Mouse (Mus musculus): ENCODE measurements around the gene Cby1. TPM values are rescaled to one million over a fixed set of nuclear protein-coding genes. Genes with fewer than 3 reads are reported as not detected.
"Not testable (repeated sequence)": the region's sequence is repeated elsewhere in the genome, so short reads cannot be mapped to it uniquely, and the experiment has no call there.

Cby1 gene
- 10 to 100 TPM; 16.1 to 24.6 (median 19.7) TPM for total RNA-seq (2022)

DNA sequence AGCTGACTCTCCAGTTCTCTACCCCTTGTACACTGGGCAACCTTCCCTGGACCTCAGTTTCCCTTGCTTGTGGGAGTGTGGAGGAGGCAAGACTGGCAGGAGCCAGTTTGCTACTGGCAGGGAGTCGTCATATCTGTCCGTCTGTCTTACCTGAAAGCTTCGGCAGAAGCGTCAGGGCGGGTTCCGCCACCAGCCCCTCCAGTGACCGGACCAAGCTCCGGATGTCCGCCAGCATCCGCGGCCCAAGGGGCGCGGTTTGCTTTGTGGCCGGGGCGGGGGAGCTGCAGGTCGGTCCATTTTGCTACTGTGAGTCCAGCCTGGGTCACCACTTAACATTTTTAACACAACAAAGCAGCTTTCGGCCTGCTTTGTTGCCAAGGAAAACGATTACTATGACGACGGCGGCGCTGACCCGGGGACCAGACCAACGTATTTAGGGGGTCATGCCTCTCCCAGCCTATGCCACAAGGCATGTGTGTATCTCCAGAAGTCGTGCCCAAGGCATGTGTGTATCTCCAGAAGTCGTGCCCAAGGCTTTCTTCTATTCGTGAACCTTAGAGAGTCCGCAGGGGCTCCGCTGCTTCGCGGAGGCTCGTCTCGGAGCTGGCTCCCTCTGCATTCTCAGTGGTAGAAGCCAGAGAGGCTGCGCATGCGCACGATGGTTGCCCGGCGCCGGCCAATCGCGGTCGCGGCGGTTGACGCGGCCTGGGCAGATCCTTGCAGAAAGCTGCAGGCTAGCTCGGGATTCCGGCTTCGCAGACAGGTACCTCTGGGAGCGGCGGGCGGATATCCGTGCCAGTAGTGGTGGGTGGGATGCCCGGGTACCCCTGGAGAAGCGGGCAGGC is at the start of gene Cby1, which contains the start of gene Fam227a:
TSS of gene Cby1 (plus strand) at position 669 of the 845 bp plus-strand sequence.
TSS of gene Fam227a (minus strand) at position 426 of the 845 bp plus-strand sequence.
- DNase-seq (ENCODE audit: low spot score), result peak; percentile 95

DNA sequence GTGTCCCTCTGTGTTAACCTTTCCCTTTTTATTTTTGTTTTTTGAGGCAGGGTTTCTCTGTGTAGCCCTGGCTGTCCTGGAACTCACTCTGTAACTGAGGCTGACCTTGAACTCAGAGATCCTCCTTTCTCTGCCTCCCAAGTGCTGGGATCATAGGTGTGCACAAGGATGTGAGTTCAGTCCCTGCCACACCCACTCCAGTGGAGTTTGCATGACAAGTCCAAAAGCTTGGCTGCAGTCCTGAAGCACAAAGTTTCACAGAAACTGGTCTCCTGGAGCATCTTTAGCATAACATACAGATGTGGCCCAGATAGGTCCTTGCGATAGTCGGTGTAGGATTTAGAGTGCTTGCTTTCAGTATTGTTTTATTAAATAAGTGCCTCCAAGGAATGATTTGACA is 49.8 kb upstream of the Cby1 start:
- no peak for DNase-seq (ENCODE audit: low spot score)

GRCm38 (mm10) chr15:79615501-79615900 is 43.5 kb upstream of the Cby1 start:
- no peak for DNase-seq (ENCODE audit: low spot score)

- DNase-seq (ENCODE audit: low spot score), result no peak
Measured at GRCm38 (mm10) chr15:79616729-79617128, 42.3 kb upstream of the Cby1 start.

GRCm38 (mm10) chr15:79617135-79617534 is 41.9 kb upstream of the Cby1 start:
- no peak for DNase-seq (ENCODE audit: low spot score)

DNA sequence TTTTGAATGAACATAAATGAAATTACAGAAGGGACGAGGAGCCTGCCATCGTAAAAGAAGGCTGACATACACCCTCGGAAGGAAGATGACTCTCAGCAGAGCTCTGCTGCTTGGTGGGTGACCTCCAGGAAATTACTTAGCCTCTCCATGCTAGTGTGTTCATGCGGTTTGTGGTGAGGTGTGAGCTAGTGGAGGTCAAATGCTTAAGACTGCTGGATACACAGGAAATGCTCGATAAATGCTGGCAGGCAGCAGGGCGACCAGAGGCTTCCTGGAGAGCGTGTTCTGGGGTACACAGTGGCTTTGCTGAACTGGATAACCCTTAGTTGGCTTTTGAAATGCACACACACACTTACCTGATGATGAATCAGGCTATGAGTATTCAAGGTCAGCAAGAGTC is 40.5 kb upstream of the Cby1 start:
- DNase-seq (ENCODE audit: low spot score), result no peak

GRCm38 (mm10) chr15:79619770-79620414 is 39.1 kb upstream of the Cby1 start:
- no peak for DNase-seq (ENCODE audit: low spot score)

- no peak for DNase-seq (ENCODE audit: low spot score)
Measured at GRCm38 (mm10) chr15:79630471-79630870, 28.5 kb upstream of the Cby1 start.

GRCm38 (mm10) chr15:79641135-79641817 is 17.7 kb upstream of the Cby1 start:
- DNase-seq (ENCODE audit: low spot score), result no peak

DNA sequence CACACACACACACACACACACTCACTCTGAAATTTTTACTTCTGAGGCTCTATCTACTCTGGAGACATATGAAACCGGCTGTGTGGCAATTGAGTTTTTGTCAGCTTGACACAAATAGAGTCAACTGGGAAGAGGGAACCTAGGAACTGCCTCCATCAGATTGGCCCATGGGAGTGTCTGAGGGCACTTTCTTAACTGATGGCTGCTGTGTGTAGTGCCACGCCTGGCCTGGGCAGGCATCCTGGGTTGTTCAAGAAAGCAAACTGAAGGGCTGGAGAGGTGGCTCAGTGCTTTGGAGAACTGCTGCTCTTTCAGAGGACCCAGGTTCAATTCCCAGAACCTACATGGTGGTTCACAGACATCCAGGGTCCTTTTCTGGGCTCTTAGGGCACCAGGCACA is 13.5 kb upstream of the Cby1 start:
- no peak for DNase-seq (ENCODE audit: low spot score)

DNA sequence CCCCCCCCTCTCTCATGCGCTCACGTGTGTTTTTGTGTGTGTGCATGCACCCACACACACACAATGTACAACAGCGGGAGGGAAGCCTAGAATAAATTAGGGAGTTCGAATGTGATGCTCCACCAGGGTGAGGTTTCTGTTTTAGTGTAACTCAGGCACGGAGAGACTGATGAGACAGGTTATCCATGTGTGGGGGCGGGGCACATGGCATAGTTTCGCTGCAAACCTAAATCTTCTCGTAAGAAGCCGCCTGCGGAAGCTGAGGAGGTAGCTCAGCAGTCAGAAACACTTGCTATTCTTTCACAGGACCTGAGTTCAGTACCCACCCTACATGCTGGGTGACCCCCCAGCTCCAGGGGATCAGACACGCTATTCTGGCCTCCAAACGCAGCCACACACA is 10.9 kb upstream of the Cby1 start:
- no peak for DNase-seq (ENCODE audit: low spot score)

GRCm38 (mm10) chr15:79650569-79650968 is 8.4 kb upstream of the Cby1 start:
- no peak for DNase-seq (ENCODE audit: low spot score)

- no peak for DNase-seq (ENCODE audit: low spot score)
Measured at GRCm38 (mm10) chr15:79651481-79651880, 7.5 kb upstream of the Cby1 start.

DNA sequence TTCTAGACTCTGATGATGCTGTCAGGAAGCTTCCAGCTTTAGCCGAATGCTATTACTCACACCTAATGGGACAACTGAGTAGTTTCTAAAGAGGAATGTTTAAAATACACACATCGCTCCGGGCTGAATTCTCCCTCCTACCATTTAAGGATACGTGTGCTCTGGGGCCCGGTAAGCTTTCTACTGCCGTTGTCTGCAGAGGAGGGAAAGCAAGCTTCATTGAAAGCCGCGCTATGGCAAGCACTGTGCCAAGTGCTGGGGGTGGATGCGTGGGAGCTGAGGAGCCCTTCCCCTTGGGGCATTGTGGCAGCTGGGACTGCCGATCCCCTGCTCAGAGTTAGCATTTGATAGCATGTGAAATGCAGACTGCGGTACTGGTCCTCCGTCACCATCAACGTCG is 2.5 kb upstream of the Cby1 start:
- no peak for DNase-seq (ENCODE audit: low spot score)

DNA sequence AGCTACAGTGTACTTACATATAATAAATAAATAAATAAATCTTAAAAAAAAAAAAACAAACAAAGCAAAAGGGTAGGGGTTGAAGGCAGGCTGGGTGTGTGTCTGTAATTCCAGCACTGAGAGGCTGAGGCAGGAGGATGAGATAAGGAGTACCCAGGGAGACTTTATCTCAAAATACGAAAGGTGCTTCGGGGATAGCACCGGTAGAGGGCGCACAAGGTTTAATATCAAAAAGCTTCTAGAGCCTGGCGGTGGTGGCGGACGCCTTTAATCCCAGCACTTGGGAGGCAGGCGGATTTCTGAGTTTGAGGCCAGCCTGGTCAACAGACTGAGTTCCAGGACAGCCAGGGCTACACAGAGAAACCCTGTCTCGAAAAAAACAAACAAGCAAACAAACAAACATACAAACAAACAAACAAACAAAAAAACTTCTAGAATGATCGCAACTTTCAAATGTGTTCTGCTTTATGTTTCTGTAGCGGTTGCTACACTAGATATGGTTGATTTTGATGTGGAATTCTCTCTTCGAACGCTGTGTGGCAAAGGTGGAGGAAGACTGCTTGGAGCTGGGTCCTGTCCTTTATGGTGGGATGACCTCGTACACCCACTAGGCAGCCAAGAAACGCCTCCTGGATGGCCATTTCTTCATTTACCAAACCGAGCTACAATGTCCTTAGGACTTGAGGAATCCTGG is 1.0 kb upstream of the Cby1 start:
- peak; percentile 87 for DNase-seq (ENCODE audit: low spot score)

DNA sequence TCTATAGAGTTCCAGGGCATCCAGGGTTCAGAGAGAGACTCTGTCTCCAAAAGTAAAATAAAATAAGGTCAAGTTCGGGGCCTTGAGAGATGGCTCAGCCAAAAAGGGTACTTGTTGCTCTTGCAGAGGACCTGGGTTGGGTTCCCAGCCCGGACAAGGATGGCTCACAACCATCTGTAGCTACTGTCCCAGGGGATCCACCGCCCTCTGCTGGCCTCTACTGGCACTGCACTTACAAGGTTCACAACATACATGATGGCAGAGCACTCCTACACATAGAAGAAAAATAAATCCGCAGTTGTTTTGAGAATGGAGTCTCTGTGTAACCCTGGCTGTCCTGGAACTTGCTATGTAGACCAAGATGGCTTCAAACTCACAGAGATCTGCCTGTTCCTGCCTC is 2.9 kb downstream of the Cby1 start:
- DNase-seq (ENCODE audit: low spot score), result no peak

DNA sequence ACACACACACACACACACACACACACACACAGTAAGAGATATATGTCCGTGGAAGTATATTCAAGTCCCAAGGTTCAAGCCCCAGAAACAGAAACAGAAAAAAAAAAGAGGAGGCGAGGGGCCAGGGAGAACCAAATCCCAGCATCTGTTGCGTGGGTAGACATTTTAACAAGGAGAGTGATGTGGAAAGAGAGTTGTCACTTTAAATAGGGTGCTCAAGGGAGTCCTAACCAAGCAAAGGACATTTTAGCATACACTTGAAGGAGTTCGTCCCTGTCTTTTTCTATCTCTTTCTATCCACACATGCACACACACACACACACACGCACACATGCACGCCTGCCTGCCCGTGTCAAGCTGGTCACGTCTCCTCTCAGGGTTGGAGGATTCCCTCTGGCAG is 5.7 kb downstream of the Cby1 start:
- no peak for DNase-seq (ENCODE audit: low spot score)

- no peak for DNase-seq (ENCODE audit: low spot score)
Measured at GRCm38 (mm10) chr15:79669195-79669594, 10.2 kb downstream of the Cby1 start.

GRCm38 (mm10) chr15:79670249-79670971 is 11.4 kb downstream of the Cby1 start, which contains the start of gene Tomm22:
TSS of gene Tomm22 (plus strand) at chr15:79670861.
- DNase-seq (ENCODE audit: low spot score), result peak; percentile 89

DNA sequence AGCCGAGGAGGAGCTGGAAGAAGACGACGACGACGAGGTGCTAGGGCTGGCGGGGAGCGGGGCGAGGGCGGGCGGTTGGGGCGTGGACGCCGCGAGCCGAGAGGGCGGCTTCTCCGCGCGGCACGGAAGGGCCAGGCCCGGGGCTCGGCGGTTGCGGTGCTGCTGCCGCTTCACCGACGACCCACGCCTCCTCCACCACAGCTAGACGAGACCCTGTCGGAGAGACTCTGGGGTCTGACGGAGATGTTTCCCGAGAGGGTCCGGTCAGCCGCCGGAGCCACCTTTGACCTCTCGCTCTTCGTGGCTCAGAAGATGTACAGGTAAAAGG is 11.9 kb downstream of the Cby1 start:
- no peak for DNase-seq (ENCODE audit: low spot score)

GRCm38 (mm10) chr15:79671828-79672348 is 12.9 kb downstream of the Cby1 start:
- DNase-seq (ENCODE audit: low spot score), result not testable (repeated sequence)

Data from heart, adult 8-10 months (tissue).